Mouse (Mus musculus): ENCODE measurements around the gene Slc22a5. TPM values are rescaled to one million over a fixed set of nuclear protein-coding genes. Genes with fewer than 3 reads are reported as not detected.
"Not testable (repeated sequence)": the region's sequence is repeated elsewhere in the genome, so short reads cannot be mapped to it uniquely, and the experiment has no call there.

The Slc22a5 gene
- polyA plus RNA-seq, 1 experiment from 2014 or later: 10.2 TPM

DNA sequence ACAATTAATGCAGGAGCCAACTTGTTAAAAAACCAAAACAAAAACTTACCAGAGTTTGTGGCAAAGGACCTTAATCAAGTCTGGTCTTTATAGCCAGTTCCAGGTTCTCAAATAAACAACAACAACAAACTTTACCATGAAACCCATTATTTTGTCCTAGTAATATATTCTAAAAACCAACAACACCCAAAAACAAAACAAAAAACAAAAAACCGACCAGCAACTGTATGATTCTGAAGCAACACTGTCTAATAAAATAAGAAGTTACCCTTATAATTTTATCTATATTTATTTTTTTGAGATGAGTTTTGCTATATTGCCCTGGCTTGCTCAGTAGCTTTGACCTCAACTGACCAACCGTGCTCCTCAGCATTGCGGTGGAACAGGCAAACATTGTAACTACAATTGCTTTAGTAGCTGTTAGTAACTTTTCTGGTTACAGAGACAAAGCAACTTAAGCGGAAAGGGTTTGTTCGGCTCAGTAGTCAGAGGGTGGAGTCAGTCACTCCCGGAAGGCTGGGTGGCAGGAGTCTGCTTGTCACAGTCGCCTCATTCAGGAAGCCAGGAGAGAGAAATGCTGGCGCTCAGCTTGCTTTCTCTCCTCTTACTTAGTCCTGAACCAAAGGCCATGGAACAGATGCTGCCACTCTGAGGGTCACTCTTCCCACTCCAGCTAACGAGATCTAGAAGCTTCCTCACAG is 1.4 kb upstream of the Slc22a5 start:
- peaks cover 11% of the 10 kb centered on the region; the same call in 1 of the 2 replicates for H3K4me1 ChIP-seq (ENCODE audit: control insufficient read depth, insufficient read depth, low read length)
- ATAC-seq (ENCODE audit: low read depth): no peak
- no peaks in the 10 kb centered on the region for H3K9me3 ChIP-seq (ENCODE audit: control insufficient read depth, low read length)
- no peak overlapping the region for H3K4me2 ChIP-seq (ENCODE audit: low read depth, low read length)
- DNase-seq (ENCODE audit: low spot score): no peak
- H3K27me3 ChIP-seq (replicated peaks; ENCODE audit: control insufficient read depth, insufficient read depth, low read length): no peaks in the 10 kb centered on the region
- no peak overlapping the region for H3K9ac ChIP-seq (ENCODE audit: low read depth, low read length)
- H3K36me3 ChIP-seq (ENCODE audit: control insufficient read depth, insufficient read depth, low read length): no peaks in the 10 kb centered on the region
- 43% methylated on average over 9 of the region's 9 CpGs for WGBS
- H3K4me3 ChIP-seq (ENCODE audit: low read depth, low read length): no peak overlapping the region
- H3K27ac ChIP-seq (replicated peaks; ENCODE audit: low read depth, low read length): no peak overlapping the region

DNA sequence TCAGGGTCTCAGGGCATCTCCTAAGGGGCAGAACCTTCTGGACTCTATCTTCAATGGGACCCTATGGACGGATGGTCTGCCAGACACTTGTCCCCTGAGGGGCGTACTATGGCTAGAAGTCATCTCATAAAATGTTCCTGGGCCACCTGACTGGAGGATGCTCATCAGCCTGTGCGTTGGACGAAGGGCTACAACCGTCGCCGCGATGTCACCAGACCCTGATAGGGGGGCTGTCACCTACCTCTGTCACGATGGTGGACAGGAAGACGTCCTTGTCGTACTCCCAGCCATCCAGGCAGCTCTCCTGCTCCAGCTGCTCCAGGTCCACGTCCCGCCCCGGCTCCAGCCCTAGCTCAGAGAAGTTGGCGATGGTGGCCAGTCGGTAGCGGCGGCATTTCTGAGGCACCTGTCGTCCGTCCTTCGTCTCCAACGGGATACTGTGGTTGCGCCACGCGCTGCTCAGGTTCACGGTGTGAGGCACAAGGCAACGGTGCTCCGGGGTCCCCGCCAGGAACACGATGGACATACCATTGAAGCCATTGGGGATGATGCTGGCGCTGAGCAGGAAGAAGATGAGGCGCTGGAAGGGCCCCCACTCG is 455 bp downstream of the Slc22a5 start:
- no peak for DNase-seq (ENCODE audit: low spot score)
- Histone ChIP-seq H3K27ac (replicated peaks; ENCODE audit: low read depth, low read length) (peak overlapping the region; percentile 76), H3K9me3 (ENCODE audit: control insufficient read depth, low read length) (no peaks in the 10 kb centered on the region), H3K36me3 (ENCODE audit: control insufficient read depth, insufficient read depth, low read length) (no peaks in the 10 kb centered on the region), H3K9ac (ENCODE audit: low read depth, low read length) (peak overlapping the region; percentile 76), H3K4me2 (ENCODE audit: low read depth, low read length) (peak overlapping the region; percentile 88), H3K4me3 (ENCODE audit: low read depth, low read length) (peak overlapping the region; percentile 61), H3K4me1 (ENCODE audit: control insufficient read depth, insufficient read depth, low read length) (peaks cover 11% of the 10 kb centered on the region; the same call in 1 of the 2 replicates), H3K27me3 (replicated peaks; ENCODE audit: control insufficient read depth, insufficient read depth, low read length) (no peaks in the 10 kb centered on the region)
- no peak; the same call in 1 of the 2 replicates for ATAC-seq (ENCODE audit: low read depth)
- 7% methylated on average over 17 of the region's 33 CpGs for WGBS

DNA sequence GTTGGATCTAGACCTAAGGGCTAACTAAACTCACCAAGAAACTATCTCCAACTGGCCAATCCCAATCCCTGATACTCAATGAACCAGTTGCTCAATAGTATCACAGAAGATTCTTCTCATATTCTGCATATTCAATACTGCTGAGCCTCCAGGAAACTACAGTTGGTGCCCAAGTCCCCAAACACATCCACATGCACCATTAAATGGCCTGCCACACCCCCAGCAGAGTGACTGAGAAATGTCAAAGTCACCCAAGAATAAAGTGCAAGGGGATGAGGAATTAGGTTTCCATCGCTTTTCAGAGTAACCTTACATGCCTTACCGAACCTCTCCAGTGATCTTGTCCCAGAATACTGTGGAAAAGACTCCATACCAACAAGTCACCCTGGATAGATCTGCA is 1.2 kb downstream of the Slc22a5 start:
- Histone ChIP-seq H3K4me2 (ENCODE audit: low read depth, low read length) (peak overlapping the region; percentile 88), H3K9me3 (ENCODE audit: control insufficient read depth, low read length) (no peaks in the 10 kb centered on the region), H3K4me3 (ENCODE audit: low read depth, low read length) (0 out of 2 replicates have a peak overlapping the region, but pooled peaks have one; percentile 61), H3K4me1 (ENCODE audit: control insufficient read depth, insufficient read depth, low read length) (peaks cover 11% of the 10 kb centered on the region; the same call in 1 of the 2 replicates), H3K27ac (replicated peaks; ENCODE audit: low read depth, low read length) (no peak overlapping the region), H3K27me3 (replicated peaks; ENCODE audit: control insufficient read depth, insufficient read depth, low read length) (no peaks in the 10 kb centered on the region), H3K9ac (ENCODE audit: low read depth, low read length) (no peak overlapping the region), H3K36me3 (ENCODE audit: control insufficient read depth, insufficient read depth, low read length) (no peaks in the 10 kb centered on the region)
- ATAC-seq (ENCODE audit: low read depth) (no peak), DNase-seq (ENCODE audit: low spot score) (no peak)
- WGBS: 82% methylated on average over 2 of the region's 2 CpGs

DNA sequence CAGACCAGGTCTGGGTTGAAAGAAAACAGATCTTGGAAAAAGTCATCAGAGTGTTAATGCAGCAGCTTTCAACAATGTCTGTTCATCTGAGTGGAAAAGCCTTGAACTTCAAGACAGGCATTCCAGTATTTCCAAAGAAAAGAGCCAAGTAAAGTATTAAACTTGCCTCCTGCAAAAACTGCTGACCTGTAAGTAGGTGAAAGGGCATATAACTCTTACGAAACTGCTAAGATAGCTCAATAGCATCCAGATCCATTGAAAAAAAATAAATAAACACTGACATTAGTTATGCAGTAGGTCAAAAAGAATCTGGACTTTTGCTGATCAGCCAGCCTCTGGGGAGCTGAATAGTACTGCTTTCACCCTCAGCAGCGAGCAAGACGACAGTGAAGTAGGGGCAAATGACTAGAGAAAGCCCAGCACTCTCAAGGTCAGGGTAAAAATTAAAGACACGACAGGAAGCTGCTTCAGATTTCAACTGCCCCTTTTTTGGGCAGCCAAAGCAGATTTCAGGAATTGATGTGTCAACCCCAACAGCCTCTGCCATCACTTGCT is 2.3 kb downstream of the Slc22a5 start:
- H3K4me3 ChIP-seq (ENCODE audit: low read depth, low read length): no peak overlapping the region
- no peaks in the 10 kb centered on the region for H3K27me3 ChIP-seq (replicated peaks; ENCODE audit: control insufficient read depth, insufficient read depth, low read length)
- 0 out of 2 replicates have a peak overlapping the region, but pooled peaks have one; percentile 0 for H3K4me2 ChIP-seq (ENCODE audit: low read depth, low read length)
- ATAC-seq (ENCODE audit: low read depth): no peak
- H3K27ac ChIP-seq (replicated peaks; ENCODE audit: low read depth, low read length): no peak overlapping the region
- WGBS: 50% methylated on average over 4 of the region's 4 CpGs
- H3K9me3 ChIP-seq (ENCODE audit: control insufficient read depth, low read length): no peaks in the 10 kb centered on the region
- 0 out of 2 replicates have a peak, but pooled peaks cover 3% of the 10 kb centered on the region for H3K36me3 ChIP-seq (ENCODE audit: control insufficient read depth, insufficient read depth, low read length)
- DNase-seq (ENCODE audit: low spot score): no peak
- peaks cover 11% of the 10 kb centered on the region; the same call in 1 of the 2 replicates for H3K4me1 ChIP-seq (ENCODE audit: control insufficient read depth, insufficient read depth, low read length)
- no peak overlapping the region for H3K9ac ChIP-seq (ENCODE audit: low read depth, low read length)

DNA sequence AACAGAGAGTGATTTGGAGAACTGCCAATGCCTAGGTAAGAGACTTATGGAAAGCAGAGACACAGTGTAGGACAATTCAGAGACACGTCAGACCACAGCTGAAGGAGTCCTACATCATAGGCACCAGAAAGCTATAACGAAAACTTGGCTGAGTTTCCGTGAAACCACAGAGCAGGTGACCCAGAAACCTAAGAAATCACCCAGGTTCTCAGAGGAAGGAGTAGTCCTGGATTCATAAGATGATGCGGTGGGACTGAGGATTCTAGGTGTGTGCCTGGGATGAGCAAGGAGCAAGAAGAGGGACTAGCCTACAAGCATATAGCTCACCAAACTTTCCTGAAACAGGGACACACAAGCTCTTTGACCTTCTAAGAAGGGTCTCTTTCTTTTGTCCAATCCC is 3.2 kb downstream of the Slc22a5 start:
- Histone ChIP-seq H3K4me2 (ENCODE audit: low read depth, low read length) (no peak overlapping the region), H3K27ac (replicated peaks; ENCODE audit: low read depth, low read length) (no peak overlapping the region), H3K27me3 (replicated peaks; ENCODE audit: control insufficient read depth, insufficient read depth, low read length) (no peaks in the 10 kb centered on the region), H3K36me3 (ENCODE audit: control insufficient read depth, insufficient read depth, low read length) (0 out of 2 replicates have a peak, but pooled peaks cover 3% of the 10 kb centered on the region), H3K9me3 (ENCODE audit: control insufficient read depth, low read length) (no peaks in the 10 kb centered on the region), H3K4me1 (ENCODE audit: control insufficient read depth, insufficient read depth, low read length) (peaks cover 11% of the 10 kb centered on the region; the same call in 1 of the 2 replicates), H3K4me3 (ENCODE audit: low read depth, low read length) (no peak overlapping the region), H3K9ac (ENCODE audit: low read depth, low read length) (no peak overlapping the region)
- WGBS: 80% methylated on average over 4 of the region's 4 CpGs
- ATAC-seq (ENCODE audit: low read depth) (no peak), DNase-seq (ENCODE audit: low spot score) (no peak)

DNA sequence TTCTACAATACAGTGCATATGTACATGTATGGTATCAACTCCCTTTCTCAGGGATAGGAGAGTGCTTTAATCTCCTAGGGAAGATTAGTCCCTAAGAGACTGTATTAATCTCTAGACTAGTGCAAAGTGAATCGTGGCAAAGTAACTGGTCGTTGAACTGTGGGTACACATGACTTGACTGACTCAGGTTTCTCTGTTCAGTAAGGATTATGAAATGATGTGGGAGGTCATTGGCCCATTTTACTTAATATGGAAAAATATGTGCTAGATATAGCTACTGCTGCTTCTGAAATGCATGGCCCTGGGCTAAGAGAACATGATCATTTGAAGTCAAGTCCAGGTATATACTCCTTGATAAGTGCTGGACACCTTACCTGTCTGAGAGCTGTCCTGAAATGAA is 8.2 kb downstream of the Slc22a5 start:
- no peaks in the 10 kb centered on the region for H3K9me3 ChIP-seq (ENCODE audit: control insufficient read depth, low read length)
- no peak overlapping the region for H3K27ac ChIP-seq (replicated peaks; ENCODE audit: low read depth, low read length)
- no peak overlapping the region for H3K4me3 ChIP-seq (ENCODE audit: low read depth, low read length)
- ATAC-seq (ENCODE audit: low read depth) (no peak), DNase-seq (ENCODE audit: low spot score) (no peak)
- no peak overlapping the region for H3K4me2 ChIP-seq (ENCODE audit: low read depth, low read length)
- no peaks in the 10 kb centered on the region for H3K4me1 ChIP-seq (ENCODE audit: control insufficient read depth, insufficient read depth, low read length)
- H3K36me3 ChIP-seq (ENCODE audit: control insufficient read depth, insufficient read depth, low read length): peaks cover 6% of the 10 kb centered on the region; the same call in 1 of the 2 replicates
- WGBS: 92% methylated on average over 2 of the region's 2 CpGs
- H3K27me3 ChIP-seq (replicated peaks; ENCODE audit: control insufficient read depth, insufficient read depth, low read length): no peaks in the 10 kb centered on the region
- H3K9ac ChIP-seq (ENCODE audit: low read depth, low read length): no peak overlapping the region

DNA sequence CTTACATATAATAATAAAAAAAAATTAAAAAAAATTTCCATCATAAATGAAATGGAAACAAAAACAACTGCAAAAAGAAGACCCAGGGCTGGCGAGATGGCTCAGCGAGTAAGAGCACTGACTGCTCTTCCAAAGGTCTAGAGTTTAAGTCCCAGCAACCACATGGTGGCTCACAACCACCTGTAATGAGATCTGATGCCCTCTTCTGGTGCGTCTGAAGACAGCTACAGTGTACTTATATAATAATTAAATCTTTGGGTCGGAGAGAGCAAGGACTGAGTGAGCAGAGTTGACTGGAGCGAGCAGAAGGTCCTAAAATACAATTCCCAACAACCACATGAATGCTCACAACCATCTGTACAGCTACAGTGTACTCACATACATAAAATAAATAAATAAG is 13.4 kb downstream of the Slc22a5 start:
- H3K9ac ChIP-seq (ENCODE audit: low read depth, low read length); H3K27me3 ChIP-seq (replicated peaks; ENCODE audit: control insufficient read depth, insufficient read depth, low read length); H3K4me3 ChIP-seq (ENCODE audit: low read depth, low read length); H3K9me3 ChIP-seq (ENCODE audit: control insufficient read depth, low read length); DNase-seq (ENCODE audit: low spot score); H3K4me2 ChIP-seq (ENCODE audit: low read depth, low read length); H3K36me3 ChIP-seq (ENCODE audit: control insufficient read depth, insufficient read depth, low read length); H3K4me1 ChIP-seq (ENCODE audit: control insufficient read depth, insufficient read depth, low read length); H3K27ac ChIP-seq (replicated peaks; ENCODE audit: low read depth, low read length); ATAC-seq (ENCODE audit: low read depth): not testable (repeated sequence)
- 84% methylated on average over 5 of the region's 5 CpGs for WGBS

DNA sequence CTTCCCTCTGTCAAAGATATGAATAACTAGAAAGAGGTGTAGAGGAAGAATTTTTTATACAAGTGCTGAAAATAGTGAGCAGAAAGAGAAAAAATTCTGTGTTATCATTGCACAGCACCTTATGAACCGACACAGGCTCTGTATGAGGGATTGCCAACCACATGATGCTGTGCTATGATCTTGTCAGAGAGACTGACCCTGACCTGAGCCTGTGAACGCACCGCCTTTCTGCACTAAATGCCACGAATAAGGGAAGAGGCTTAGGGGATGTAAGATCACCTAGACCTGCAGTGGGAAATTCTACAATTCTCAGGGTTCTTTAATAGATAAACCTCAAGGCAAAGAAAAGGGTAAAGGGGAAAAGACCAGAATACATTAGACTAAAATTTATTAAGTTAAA is 15.0 kb downstream of the Slc22a5 start:
- Histone ChIP-seq H3K4me1 (ENCODE audit: control insufficient read depth, insufficient read depth, low read length) (no peaks in the 10 kb centered on the region), H3K36me3 (ENCODE audit: control insufficient read depth, insufficient read depth, low read length) (0 out of 2 replicates have a peak, but pooled peaks cover 5% of the 10 kb centered on the region), H3K9me3 (ENCODE audit: control insufficient read depth, low read length) (no peaks in the 10 kb centered on the region), H3K4me3 (ENCODE audit: low read depth, low read length) (no peak overlapping the region), H3K27ac (replicated peaks; ENCODE audit: low read depth, low read length) (no peak overlapping the region), H3K4me2 (ENCODE audit: low read depth, low read length) (no peak overlapping the region), H3K27me3 (replicated peaks; ENCODE audit: control insufficient read depth, insufficient read depth, low read length) (no peaks in the 10 kb centered on the region), H3K9ac (ENCODE audit: low read depth, low read length) (no peak overlapping the region)
- no peak for DNase-seq (ENCODE audit: low spot score)
- no peak for ATAC-seq (ENCODE audit: low read depth)
- 76% methylated on average over 4 of the region's 4 CpGs for WGBS

Measured in embryonic facial prominence, embryonic 14.5 days (tissue).